Mouse (Mus musculus) kidney, adult 2 months (tissue): ENCODE data around the gene Ssh3.

Experiments used
- CTCF ChIP-seq: fragments of 200-500 bp; conservative IDR thresholded peaks from 2 replicates; pipeline ENCODE4 v1.5.1; 2011; ENCODE audit warnings: low read depth, mild to moderate bottlenecking, control low read depth, low read length, moderate library complexity, mixed read lengths; ENCODE audit not compliant: insufficient read depth, insufficient read length
- POLR2A ChIP-seq: fragments of 200-500 bp; IDR thresholded peaks from one replicate; pipeline ENCODE4 v1.6.1; 2011; ENCODE audit warnings: low read depth, low read length, control low read depth

- TF ChIP-seq POLR2A (no peak), CTCF (no peak)
Measured at GRCm38 (mm10) chr19:4214771-4215450, 54.1 kb downstream of the Ssh3 start.
